16 mouse cellular contexts compared by ENCODE assay signal in genomic region chr2:147894213-147894612, GRCm38 (mm10).
"Had no signal": no experiment of that assay in that cellular context is flagged by ENCODE, and none has a peak within 500 bp of the region (broad histone marks: within the 10 kb centered on the region; RNA-seq: fewer than 3 reads in every experiment).

No protein-coding gene starts in this region.

- H3K36me3 ChIP-seq: neural tube, embryonic 13.5 days; neural tube, embryonic 15.5 days; stomach, embryonic 15.5 days had no signal

- H3K4me3 ChIP-seq: neural tube, embryonic 13.5 days; neural tube, embryonic 15.5 days; stomach, embryonic 15.5 days had no signal

- H3K9ac ChIP-seq: neural tube, embryonic 13.5 days; neural tube, embryonic 15.5 days; stomach, embryonic 15.5 days had no signal

- H3K9me3 ChIP-seq: neural tube, embryonic 13.5 days; neural tube, embryonic 15.5 days; stomach, embryonic 15.5 days had no signal

- H3K4me1 ChIP-seq: neural tube, embryonic 13.5 days; neural tube, embryonic 15.5 days; stomach, embryonic 15.5 days had no signal

- H3K27me3 ChIP-seq: stomach, embryonic 15.5 days had no signal

- H3K4me2 ChIP-seq: neural tube, embryonic 13.5 days; neural tube, embryonic 15.5 days; stomach, embryonic 15.5 days had no signal

- DNase-seq: retina, postnatal 1 day; right cerebral cortex, adult 18-20 months; right cerebral cortex, postnatal 14 days; right cerebral cortex, postnatal 25 days; right cerebral cortex, postnatal 4 days; spleen, adult 18-20 months; thymus, adult 18-20 months; thymus, adult 2 months; thymus, postnatal 14 days; thymus, postnatal 25 days; thymus, postnatal 36 days; thymus, postnatal 4 days had no signal

- H3K27ac ChIP-seq: neural tube, embryonic 13.5 days; neural tube, embryonic 15.5 days; stomach, embryonic 15.5 days; stomach, postnatal 0 days had no signal
